Mouse (Mus musculus): ENCODE results near the gene Trim45.

Gene Trim45

DNA sequence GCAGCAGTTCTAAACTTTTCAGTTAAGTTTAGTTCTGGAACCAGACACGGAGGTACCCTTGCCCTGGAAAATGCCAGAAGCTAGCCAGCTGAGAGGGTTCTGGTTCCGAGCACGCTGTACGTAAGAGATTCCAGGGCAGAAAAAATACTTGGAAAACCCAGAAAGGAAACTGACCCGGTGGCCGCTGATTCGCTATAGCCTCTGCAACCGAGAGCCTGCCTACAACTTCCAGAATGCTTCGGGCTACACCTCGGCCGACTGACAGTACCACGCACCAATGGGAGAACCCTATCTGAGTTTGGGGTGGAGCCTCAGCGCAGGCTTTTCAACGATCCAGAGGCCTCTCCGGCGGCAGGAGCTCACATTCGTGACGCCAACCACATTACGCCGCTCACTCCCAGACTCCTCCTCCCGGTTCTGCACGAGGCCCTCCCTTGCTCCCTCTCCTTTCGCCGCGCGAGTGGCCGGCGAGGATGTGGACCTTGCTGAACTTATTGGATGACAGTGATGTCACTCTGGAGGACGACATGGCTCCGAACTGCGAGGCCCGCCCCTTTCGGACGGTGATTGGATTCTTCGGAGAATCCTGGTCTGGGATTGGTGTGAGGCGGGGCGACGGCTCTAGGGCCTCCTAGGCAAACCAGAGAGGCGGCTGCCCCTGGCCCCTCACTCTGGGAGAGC, at the start of gene Trim45:
TSS of gene Trim45 (plus strand) at position 378 of the 681 bp plus-strand sequence.
- DNase-seq (ENCODE audit: low spot score): peak; percentile 99

- no peak for DNase-seq (ENCODE audit: low spot score)
Observed at GRCm38 (mm10) chr3:100877057-100877456, 44.9 kb upstream of the Trim45 start.

- DNase-seq (ENCODE audit: low spot score): no peak
Observed at GRCm38 (mm10) chr3:100881403-100881802, 40.6 kb upstream of the Trim45 start.

- no peak for DNase-seq (ENCODE audit: low spot score)
Observed at GRCm38 (mm10) chr3:100881843-100882634, 40.0 kb upstream of the Trim45 start.

DNA sequence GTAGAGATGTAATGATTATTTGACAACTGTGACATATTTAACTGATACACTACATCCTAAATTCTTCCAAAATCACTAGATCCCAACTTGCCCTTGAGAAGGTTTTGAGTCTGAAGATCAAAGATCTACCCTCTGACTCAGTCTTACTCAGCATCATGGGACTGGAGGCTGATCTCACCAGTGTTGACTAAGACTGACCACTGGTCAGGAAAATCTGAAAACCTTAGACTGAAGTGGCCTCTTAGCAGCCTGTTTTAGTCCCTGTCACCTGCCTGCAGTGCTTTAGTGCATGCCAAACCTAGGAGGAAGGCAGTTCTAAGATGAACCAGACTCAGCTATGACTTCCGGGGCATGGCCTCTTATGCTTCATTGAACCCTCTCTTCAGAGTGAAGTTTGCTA, 32.8 kb upstream of the Trim45 start:
- no peak for DNase-seq (ENCODE audit: low spot score)

DNA sequence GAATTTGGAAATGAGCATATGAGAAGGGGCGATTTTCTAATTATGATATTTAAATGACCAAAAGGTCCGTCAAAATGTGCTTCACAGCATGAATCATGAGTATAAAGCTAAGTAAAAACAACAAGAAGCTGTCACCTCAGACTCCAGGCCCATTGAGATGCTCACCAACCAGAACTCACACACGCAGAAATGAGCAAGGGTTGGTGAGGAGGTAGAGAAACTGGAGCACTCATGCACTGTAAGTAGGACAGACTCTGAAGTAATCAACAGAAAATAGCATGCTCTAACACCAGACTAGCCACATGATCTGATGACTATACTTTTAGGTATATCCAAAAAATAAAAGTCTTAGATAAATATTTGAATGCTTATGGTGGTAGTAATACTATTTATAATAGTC, 31.6 kb upstream of the Trim45 start:
- DNase-seq (ENCODE audit: low spot score): no peak

DNA sequence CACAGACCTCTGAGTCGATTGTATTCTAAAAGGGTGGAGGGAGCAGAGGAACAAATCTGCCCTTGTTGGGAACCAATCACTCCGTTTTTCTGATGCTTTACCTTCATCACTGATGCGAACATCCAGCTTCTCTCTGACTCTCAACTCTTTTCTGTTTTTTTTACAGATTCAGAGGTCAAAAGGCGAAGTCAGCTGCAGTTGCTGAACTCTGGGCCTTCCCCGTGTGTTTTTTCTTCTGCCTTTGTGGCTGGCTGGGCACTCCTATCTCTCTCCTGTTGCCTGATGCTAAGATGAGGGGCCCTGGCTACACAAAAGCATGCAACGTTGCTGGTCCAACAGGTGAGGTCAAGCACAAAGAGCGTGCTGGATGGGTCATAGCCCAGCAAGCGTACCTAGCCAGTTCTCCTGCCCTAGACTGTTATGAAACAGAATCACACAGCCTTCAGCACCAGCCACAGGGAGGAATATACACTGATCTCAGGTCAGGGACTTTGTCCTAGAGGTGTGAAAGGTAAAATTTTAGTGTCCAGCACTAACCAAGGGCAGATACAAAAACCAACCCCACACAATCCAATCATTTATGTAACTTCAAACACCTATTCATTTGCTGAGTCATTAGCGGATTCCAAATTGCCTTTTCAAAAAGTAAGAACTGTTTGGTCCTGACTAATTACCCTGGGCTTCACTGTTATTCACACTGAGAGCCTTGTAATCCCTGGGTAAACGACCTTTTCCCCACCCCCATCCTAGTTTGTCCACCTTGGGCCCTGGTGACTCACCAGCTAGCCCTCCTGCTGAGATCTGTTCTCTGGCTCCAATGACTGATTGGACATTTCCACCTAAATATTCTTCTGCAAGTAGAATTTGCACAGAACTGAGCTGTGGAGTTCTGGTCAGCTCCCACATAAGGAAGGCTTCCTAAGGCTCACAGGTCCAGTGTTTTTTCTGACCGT, 29.3 kb upstream of the Trim45 start:
- no peak for DNase-seq (ENCODE audit: low spot score)

DNA sequence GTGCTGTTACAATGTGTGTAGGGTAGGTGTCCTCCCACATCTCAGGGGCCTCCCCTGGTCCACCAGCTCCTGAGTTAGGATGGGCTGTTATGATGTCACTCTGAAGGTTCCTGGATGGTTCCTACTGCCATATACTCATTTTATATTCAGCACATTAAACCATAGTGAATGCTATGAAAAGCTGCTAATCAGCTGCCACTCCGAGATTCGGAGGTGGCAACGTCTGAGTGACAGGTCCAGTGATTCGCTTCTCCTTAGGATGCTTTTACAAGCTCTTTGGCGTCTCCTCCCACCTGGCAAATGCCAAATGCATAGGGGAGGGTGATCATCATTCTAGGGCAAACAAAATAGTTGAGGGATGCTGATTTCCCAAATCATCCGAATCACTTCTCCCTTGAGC, 26.5 kb upstream of the Trim45 start:
- DNase-seq (ENCODE audit: low spot score): no peak

GRCm38 (mm10) chr3:100906128-100906527, 15.9 kb upstream of the Trim45 start:
- DNase-seq (ENCODE audit: low spot score): no peak

DNA sequence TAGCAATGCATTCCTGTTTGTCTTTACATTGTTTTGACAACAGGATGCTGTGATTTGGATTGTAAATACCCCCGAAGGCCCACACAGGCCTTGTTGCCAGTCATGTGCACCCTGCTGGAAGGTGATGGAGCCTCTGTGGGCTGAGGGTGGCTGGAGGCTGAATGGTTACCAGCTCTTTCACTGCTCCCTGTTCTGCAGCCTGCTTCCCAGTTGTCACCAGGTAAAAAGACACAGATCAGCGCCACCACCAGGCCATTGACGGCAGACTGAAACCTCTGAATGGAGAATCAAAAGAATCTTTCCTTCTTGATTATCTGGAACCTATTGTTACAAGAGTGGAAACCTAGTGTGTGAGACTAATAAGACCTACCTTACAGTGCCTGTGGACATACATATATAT, 15.1 kb upstream of the Trim45 start:
- peak; percentile 16 for DNase-seq (ENCODE audit: low spot score)

DNA sequence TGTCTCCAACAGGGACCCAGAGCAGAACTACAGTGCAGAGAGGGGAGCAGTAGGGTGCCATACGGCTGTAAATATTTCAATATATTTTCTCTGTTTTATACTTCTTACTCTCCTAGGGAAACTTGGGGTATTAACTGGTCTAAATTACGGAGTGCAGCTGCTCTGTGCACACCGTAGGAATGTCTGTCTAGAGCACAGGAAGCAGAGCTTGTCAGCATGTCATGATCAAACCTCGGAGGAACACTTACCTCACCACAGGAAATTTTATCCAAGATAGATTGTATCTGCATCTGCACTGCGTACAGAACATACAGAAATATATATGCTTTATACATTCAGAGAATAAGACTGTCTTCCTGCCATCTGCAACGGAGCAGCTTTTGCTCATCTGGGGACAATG, 13.4 kb upstream of the Trim45 start:
- no peak for DNase-seq (ENCODE audit: low spot score)

- DNase-seq (ENCODE audit: low spot score): no peak
Observed at GRCm38 (mm10) chr3:100910621-100911020, 11.4 kb upstream of the Trim45 start.

GRCm38 (mm10) chr3:100911026-100911425, 11.0 kb upstream of the Trim45 start:
- no peak for DNase-seq (ENCODE audit: low spot score)

- no peak for DNase-seq (ENCODE audit: low spot score)
Observed at GRCm38 (mm10) chr3:100911498-100912213, 10.3 kb upstream of the Trim45 start.

GRCm38 (mm10) chr3:100916844-100917243, 5.2 kb upstream of the Trim45 start:
- DNase-seq (ENCODE audit: low spot score): peak; percentile 33

- no peak for DNase-seq (ENCODE audit: low spot score)
Observed at GRCm38 (mm10) chr3:100920611-100921140, 1.3 kb upstream of the Trim45 start.

DNA sequence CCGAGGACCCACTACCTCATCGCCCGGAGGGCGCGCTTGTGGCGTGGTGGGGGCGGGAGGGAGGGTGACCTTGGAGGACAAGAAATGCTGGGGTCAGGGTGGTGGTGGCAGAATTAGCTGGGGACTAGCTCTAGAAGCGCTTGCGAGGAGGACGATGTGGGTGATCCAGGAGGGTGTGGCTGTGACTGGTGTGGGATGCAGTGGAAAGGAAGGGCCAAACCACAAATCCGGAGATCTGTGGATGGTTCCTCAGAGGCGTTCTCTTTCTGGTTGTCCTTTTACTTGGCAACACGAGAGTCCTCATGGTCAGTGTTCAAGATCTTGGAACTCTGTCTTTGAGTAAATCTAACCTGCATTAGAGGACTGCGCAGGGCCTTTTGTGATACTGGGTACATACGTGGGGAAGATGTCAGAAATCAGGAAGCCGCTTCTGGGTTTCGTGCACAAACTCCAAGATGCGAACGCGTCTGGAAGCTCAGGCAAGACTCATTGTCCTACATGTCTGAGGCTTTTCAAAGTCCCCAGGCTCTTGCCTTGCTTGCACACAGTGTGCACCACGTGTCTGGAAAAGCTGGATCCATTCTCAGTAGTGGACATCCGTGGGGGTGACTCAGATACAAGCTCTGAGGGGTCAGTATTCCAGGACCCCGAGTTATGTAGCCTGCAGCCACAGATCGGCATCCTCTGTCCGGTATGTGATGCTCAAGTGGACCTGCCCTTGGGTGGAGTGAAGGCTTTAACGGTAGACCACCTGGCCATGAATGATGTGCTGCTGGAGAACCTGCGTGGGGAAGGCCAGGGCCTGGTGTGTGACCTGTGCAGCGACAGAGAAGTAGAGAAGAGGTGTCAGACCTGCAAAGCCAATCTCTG, 739 bp downstream of the Trim45 start:
- peak; percentile 17 for DNase-seq (ENCODE audit: low spot score)

DNA sequence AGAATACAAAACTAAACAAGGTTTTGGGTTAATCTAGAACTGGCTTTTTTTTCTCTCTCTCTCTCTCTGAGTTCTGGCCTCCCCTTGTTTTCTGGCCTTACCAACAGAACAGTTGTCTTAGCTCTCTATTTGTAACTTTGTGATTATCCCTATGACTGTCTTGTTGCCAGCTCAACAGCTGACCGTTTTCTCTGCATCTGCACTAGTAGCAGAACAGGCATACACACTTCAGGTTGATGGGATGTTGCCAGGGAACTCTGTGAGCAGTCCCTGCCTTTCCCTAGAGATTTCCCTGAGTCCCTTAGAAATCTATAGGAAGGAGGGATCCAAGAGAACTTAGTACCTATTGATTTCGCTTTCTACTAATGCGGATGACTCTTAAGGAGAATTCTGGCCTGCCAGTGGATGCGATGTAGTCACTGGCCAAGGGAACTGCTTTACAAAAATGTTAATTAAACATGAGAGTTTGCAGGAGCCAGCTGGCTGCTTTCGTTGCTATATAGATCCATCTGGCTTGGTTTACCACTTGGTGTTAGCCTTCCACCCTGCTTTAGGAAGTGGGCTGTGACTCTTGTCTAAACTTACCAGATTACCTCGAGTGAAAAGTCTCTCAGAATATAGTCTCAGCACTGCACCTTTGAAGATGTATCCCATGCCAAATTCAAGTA, 2.2 kb downstream of the Trim45 start:
- DNase-seq (ENCODE audit: low spot score): peak; percentile 22

GRCm38 (mm10) chr3:100925176-100925575, 3.2 kb downstream of the Trim45 start:
- DNase-seq (ENCODE audit: low spot score): no peak

Data from layer of hippocampus, adult 11-12 months (tissue).